Mouse (Mus musculus): ENCODE data around the gene Tkfc. TPM values are rescaled to one million over a fixed set of nuclear protein-coding genes. Genes with fewer than 3 reads are reported as not detected.
"Not testable (repeated sequence)": the region's sequence is repeated elsewhere in the genome, so short reads cannot be mapped to it uniquely, and the experiment has no call there.

Gene Tkfc
- polyA plus RNA-seq, 1 experiment from 2014 or later, result 25.7 TPM

- Histone ChIP-seq H3K9ac (ENCODE audit: low read length) (peak within 1 kb of the TSS; percentile 70), H3K36me3 (ENCODE audit: control insufficient read depth, insufficient read depth, low read length) (peaks cover 26% of the 10 kb centered on the region), H3K27ac (ENCODE audit: low read depth, low read length) (peak within 1 kb of the TSS; percentile 80), H3K9me3 (replicated peaks; ENCODE audit: control insufficient read depth, low read length) (no peaks in the 10 kb centered on the region), H3K4me3 (ENCODE audit: low read depth, low read length) (peak within 1 kb of the TSS; percentile 46), H3K4me1 (ENCODE audit: control insufficient read depth, insufficient read depth, low read length) (peaks cover 13% of the 10 kb centered on the region), H3K4me2 (ENCODE audit: low read length) (peak within 1 kb of the TSS; percentile 78), H3K27me3 (replicated peaks; ENCODE audit: control insufficient read depth, insufficient read depth, low read length) (no peaks in the 10 kb centered on the region)
- WGBS, result under 1% methylated on average over 44 of the region's 44 CpGs
- DNase-seq (ENCODE audit: low spot score) (peak; percentile 98), ATAC-seq (peak; percentile 97)
Measured at GRCm38 (mm10) chr19:10576690-10577561, 28.5 kb downstream of the Tkfc start, which contains the start of the genes Cyb561a3 and Tmem138. TSS of gene Cyb561a3 (plus strand) at chr19:10577172. TSS of gene Tmem138 (minus strand) at chr19:10577362.

GRCm38 (mm10) chr19:10569627-10570026 lies 35.8 kb downstream of the Tkfc start:
- no peaks in the 10 kb centered on the region for H3K9me3 ChIP-seq (replicated peaks; ENCODE audit: control insufficient read depth, low read length)
- 95% methylated on average over 6 of the region's 6 CpGs for WGBS
- peaks cover 50% of the 10 kb centered on the region for H3K36me3 ChIP-seq (ENCODE audit: control insufficient read depth, insufficient read depth, low read length)
- no peak overlapping the region for H3K4me2 ChIP-seq (ENCODE audit: low read length)
- H3K9ac ChIP-seq (ENCODE audit: low read length), result no peak overlapping the region
- no peaks in the 10 kb centered on the region for H3K4me1 ChIP-seq (ENCODE audit: control insufficient read depth, insufficient read depth, low read length)
- no peak overlapping the region for H3K4me3 ChIP-seq (ENCODE audit: low read depth, low read length)
- H3K27ac ChIP-seq (ENCODE audit: low read depth, low read length), result no peak overlapping the region
- H3K27me3 ChIP-seq (replicated peaks; ENCODE audit: control insufficient read depth, insufficient read depth, low read length), result no peaks in the 10 kb centered on the region
- DNase-seq (ENCODE audit: low spot score) (no peak), ATAC-seq (no peak)

DNA sequence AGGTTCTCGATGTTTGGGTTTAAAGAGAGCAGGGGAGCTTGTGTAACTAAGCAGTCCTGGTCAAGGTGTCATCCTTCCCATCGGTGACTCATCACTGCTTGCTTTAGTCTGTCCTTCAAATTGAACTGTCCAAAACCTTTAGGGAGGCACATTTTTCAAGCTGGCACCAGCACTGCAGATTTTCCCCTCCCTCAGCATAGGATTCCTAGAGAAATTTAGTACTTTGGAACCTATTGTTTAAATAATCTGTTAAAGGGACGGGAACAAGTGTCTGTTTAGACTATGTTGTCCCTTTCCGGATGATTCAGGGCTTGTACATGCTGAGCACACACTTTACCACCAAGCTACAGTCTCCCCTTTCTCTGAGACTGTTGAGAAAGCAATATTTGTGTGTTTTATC lies 40.2 kb downstream of the Tkfc start:
- 85% methylated on average over 4 of the region's 4 CpGs for WGBS
- DNase-seq (ENCODE audit: low spot score) (no peak), ATAC-seq (no peak)
- Histone ChIP-seq H3K4me3 (ENCODE audit: low read depth, low read length) (no peak overlapping the region), H3K27ac (ENCODE audit: low read depth, low read length) (no peak overlapping the region), H3K4me2 (ENCODE audit: low read length) (no peak overlapping the region), H3K4me1 (ENCODE audit: control insufficient read depth, insufficient read depth, low read length) (no peaks in the 10 kb centered on the region), H3K9ac (ENCODE audit: low read length) (no peak overlapping the region), H3K36me3 (ENCODE audit: control insufficient read depth, insufficient read depth, low read length) (peaks cover 13% of the 10 kb centered on the region; the same call in 1 of the 2 replicates), H3K9me3 (replicated peaks; ENCODE audit: control insufficient read depth, low read length) (no peaks in the 10 kb centered on the region), H3K27me3 (replicated peaks; ENCODE audit: control insufficient read depth, insufficient read depth, low read length) (no peaks in the 10 kb centered on the region)

- ATAC-seq, result no peak
- no peaks in the 10 kb centered on the region for H3K9me3 ChIP-seq (replicated peaks; ENCODE audit: control insufficient read depth, low read length)
- H3K9ac ChIP-seq (ENCODE audit: low read length), result no peak overlapping the region
- H3K4me2 ChIP-seq (ENCODE audit: low read length), result no peak overlapping the region
- no peaks in the 10 kb centered on the region for H3K4me1 ChIP-seq (ENCODE audit: control insufficient read depth, insufficient read depth, low read length)
- no peaks in the 10 kb centered on the region for H3K27me3 ChIP-seq (replicated peaks; ENCODE audit: control insufficient read depth, insufficient read depth, low read length)
- no peak overlapping the region for H3K27ac ChIP-seq (ENCODE audit: low read depth, low read length)
- 82% methylated on average over 6 of the region's 6 CpGs for WGBS
- no peak overlapping the region for H3K4me3 ChIP-seq (ENCODE audit: low read depth, low read length)
- no peak for DNase-seq (ENCODE audit: low spot score)
- H3K36me3 ChIP-seq (ENCODE audit: control insufficient read depth, insufficient read depth, low read length), result 0 out of 2 replicates have a peak, but pooled peaks cover 4% of the 10 kb centered on the region
Measured at GRCm38 (mm10) chr19:10564278-10564677, 41.2 kb downstream of the Tkfc start.

DNA sequence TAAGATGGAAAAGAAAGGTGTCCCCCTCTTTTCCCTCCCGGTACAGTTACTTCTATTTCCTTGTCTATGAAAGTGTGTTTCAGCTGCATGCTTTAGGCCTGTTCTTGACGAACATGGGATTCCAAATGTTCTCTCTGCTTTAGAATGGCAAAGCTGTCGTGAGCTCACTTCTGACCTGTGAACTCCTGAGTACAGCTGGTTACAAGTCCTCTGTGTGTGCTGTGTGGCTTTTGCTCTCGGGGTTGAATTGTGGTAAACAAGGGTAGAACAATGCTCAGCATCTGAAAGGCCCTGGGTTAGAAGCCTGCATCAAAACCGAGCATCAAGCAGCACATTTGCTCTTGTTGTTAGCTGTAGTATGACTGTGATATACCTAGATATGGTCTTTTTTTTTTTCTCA lies 43.1 kb downstream of the Tkfc start:
- Histone ChIP-seq H3K27ac (ENCODE audit: low read depth, low read length) (no peak overlapping the region), H3K4me1 (ENCODE audit: control insufficient read depth, insufficient read depth, low read length) (no peaks in the 10 kb centered on the region), H3K4me3 (ENCODE audit: low read depth, low read length) (no peak overlapping the region), H3K27me3 (replicated peaks; ENCODE audit: control insufficient read depth, insufficient read depth, low read length) (no peaks in the 10 kb centered on the region), H3K9me3 (replicated peaks; ENCODE audit: control insufficient read depth, low read length) (no peaks in the 10 kb centered on the region), H3K36me3 (ENCODE audit: control insufficient read depth, insufficient read depth, low read length) (no peaks in the 10 kb centered on the region), H3K9ac (ENCODE audit: low read length) (no peak overlapping the region), H3K4me2 (ENCODE audit: low read length) (no peak overlapping the region)
- ATAC-seq (no peak), DNase-seq (ENCODE audit: low spot score) (no peak)
- WGBS, result 62% methylated on average over 5 of the region's 5 CpGs

DNA sequence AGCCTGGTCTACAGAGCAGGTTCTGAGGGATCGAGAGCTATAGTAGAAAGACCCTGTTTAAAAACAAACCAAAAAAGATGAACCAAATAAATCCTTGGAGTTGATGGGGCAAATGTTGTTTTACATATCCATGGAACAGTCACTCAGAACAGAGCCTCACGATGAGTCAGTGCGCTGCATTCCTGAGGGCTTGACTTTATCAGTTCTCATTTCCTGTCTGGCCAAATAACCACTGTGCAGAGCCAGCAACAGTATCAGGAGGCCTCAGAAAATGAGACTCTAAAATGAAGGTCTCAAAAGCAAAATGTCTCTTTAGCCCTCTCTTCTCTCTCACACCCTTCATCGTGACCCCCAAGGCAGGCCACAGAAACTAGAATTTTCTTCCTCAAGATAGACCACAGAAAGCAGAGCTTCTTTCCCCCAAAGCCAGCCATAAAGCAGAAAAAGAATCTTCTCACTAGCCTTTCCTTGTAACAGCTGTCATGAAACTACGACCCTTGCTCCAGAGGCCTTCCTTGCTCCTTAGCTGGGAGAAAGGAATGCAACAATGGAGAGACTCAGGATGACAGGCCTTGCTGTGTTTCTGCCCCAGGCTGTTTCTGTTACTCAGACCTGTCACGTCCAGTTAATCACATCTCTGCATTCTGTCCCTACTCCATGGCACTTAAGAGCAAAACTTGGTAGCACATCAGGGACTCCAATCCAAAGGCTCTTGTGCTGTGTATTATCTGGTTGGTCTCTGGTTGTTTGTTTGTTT lies 43.7 kb downstream of the Tkfc start:
- H3K4me2 ChIP-seq (ENCODE audit: low read length), result no peak overlapping the region
- WGBS, result 69% methylated on average over 6 of the region's 6 CpGs
- no peaks in the 10 kb centered on the region for H3K4me1 ChIP-seq (ENCODE audit: control insufficient read depth, insufficient read depth, low read length)
- H3K9ac ChIP-seq (ENCODE audit: low read length), result no peak overlapping the region
- H3K27me3 ChIP-seq (replicated peaks; ENCODE audit: control insufficient read depth, insufficient read depth, low read length), result no peaks in the 10 kb centered on the region
- ATAC-seq (no peak), DNase-seq (ENCODE audit: low spot score) (no peak)
- no peaks in the 10 kb centered on the region for H3K36me3 ChIP-seq (ENCODE audit: control insufficient read depth, insufficient read depth, low read length)
- no peak overlapping the region for H3K27ac ChIP-seq (ENCODE audit: low read depth, low read length)
- H3K9me3 ChIP-seq (replicated peaks; ENCODE audit: control insufficient read depth, low read length), result no peaks in the 10 kb centered on the region
- H3K4me3 ChIP-seq (ENCODE audit: low read depth, low read length), result no peak overlapping the region

DNA sequence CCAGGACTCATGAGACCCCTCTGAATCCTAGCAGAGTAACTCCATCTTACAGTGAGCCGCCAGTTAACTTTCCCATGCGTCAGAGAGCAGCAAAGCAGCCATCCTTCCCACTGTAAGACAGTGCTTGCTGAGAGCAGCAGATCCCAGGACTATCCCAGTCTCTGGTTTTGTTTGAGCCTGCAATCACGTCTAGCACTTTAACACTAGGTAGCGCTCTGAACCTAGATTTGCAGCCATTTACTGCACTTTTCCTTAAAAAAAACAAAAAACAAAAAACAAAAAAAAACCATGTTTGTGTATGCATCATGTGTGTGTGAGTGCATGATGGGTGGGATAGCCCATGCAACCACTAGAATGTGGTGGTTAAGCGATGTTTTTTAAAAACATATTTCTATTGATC lies 45.3 kb downstream of the Tkfc start:
- Histone ChIP-seq H3K36me3 (ENCODE audit: control insufficient read depth, insufficient read depth, low read length) (no peaks in the 10 kb centered on the region), H3K4me3 (ENCODE audit: low read depth, low read length) (no peak overlapping the region), H3K4me1 (ENCODE audit: control insufficient read depth, insufficient read depth, low read length) (peaks cover 4% of the 10 kb centered on the region; the same call in 1 of the 2 replicates), H3K9ac (ENCODE audit: low read length) (no peak overlapping the region), H3K4me2 (ENCODE audit: low read length) (no peak overlapping the region), H3K27me3 (replicated peaks; ENCODE audit: control insufficient read depth, insufficient read depth, low read length) (no peaks in the 10 kb centered on the region), H3K27ac (ENCODE audit: low read depth, low read length) (no peak overlapping the region), H3K9me3 (replicated peaks; ENCODE audit: control insufficient read depth, low read length) (no peaks in the 10 kb centered on the region)
- DNase-seq (ENCODE audit: low spot score) (peak; percentile 42), ATAC-seq (no peak)
- WGBS, result 33% methylated on average over 5 of the region's 5 CpGs

DNA sequence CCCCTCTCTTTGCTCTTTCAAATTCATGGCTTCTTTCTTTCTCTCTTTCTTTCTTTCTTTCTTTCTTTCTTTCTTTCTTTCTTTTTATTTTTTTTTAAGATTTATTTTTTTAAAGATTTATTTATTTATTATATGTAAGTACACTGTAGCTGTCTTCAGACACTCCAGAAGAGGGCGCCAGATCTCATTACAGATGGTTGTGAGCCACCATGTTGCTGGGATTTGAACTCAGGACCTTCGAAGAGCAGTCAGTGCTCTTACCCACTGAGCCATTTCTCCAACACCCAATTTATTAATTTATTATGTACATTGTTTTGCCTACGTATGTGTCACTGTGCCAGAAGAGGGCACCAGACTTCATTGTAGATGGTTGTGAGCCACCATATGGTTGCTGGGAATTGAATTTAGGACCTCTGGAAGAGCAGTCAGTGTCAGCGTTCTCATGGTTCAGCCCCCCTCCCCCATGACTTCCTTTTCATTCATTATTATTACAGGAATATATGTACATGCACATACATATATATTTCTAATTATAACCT lies 47.5 kb downstream of the Tkfc start:
- H3K27ac ChIP-seq (ENCODE audit: low read depth, low read length); H3K4me2 ChIP-seq (ENCODE audit: low read length); H3K36me3 ChIP-seq (ENCODE audit: control insufficient read depth, insufficient read depth, low read length); H3K4me1 ChIP-seq (ENCODE audit: control insufficient read depth, insufficient read depth, low read length); DNase-seq (ENCODE audit: low spot score); H3K9me3 ChIP-seq (replicated peaks; ENCODE audit: control insufficient read depth, low read length); H3K4me3 ChIP-seq (ENCODE audit: low read depth, low read length); ATAC-seq; H3K9ac ChIP-seq (ENCODE audit: low read length); H3K27me3 ChIP-seq (replicated peaks; ENCODE audit: control insufficient read depth, insufficient read depth, low read length): not testable (repeated sequence)
- WGBS, result 76% methylated on average over 4 of the region's 4 CpGs
